Mouse (Mus musculus) hindbrain, postnatal 0 days (tissue): Measurements from ENCODE around the gene Tenm4. TPM values are rescaled to one million over a fixed set of nuclear protein-coding genes. Genes with fewer than 3 reads are reported as not detected.

Experiments used
- ATAC-seq: fragments of 200-750 bp; cut with Nextera tagmentation; 2 replicates; pipeline ENCODE4 v1.8.0; 2017; ENCODE audit warnings: mild to moderate bottlenecking, moderate TSS enrichment, moderate library complexity
- DNase-seq: peaks from one replicate; pipeline ENCODE4 v3.0.0-alpha.2; 2015; ENCODE audit warnings: low spot score
- H3K27ac ChIP-seq: fragments of 300-500 bp; sonication (generic); 2 replicates; pipeline ENCODE4 v1.5.1; 2014; ENCODE audit warnings: mild to moderate bottlenecking
- H3K27me3 ChIP-seq: fragments of 300-500 bp; sonication (generic); 2 replicates; pipeline ENCODE4 v1.6.1; 2014; ENCODE audit warnings: low read length, mixed read lengths; ENCODE audit not compliant: insufficient read depth
- H3K36me3 ChIP-seq: fragments of 300-500 bp; sonication (generic); 2 replicates; pipeline ENCODE4 v1.6.1; 2014; ENCODE audit warnings: low read length, mixed read lengths; ENCODE audit not compliant: insufficient read depth
- H3K4me1 ChIP-seq: fragments of 300-500 bp; sonication (generic); 2 replicates; pipeline ENCODE4 v1.6.1; 2014; ENCODE audit warnings: antibody characterized with exemption, low read length, mixed read lengths; ENCODE audit not compliant: insufficient read depth
- H3K4me2 ChIP-seq: fragments of 300-500 bp; sonication (generic); 2 replicates; pipeline ENCODE4 v1.6.1; 2014; ENCODE audit warnings: low read depth, mild to moderate bottlenecking, low read length, moderate library complexity, mixed read lengths
- H3K4me3 ChIP-seq: fragments of 300-500 bp; sonication (generic); 2 replicates; pipeline ENCODE4 v1.5.1; 2014; ENCODE audit warnings: low read length
- H3K9ac ChIP-seq: fragments of 300-500 bp; sonication (generic); replicated peaks from 2 replicates; pipeline ENCODE4 v1.6.1; 2014; ENCODE audit warnings: mild to moderate bottlenecking, low read length, moderate library complexity, mixed read lengths
- H3K9me3 ChIP-seq: fragments of 300-500 bp; sonication (generic); 2 replicates; pipeline ENCODE4 v1.6.1; 2016; ENCODE audit warnings: low read length, mixed read lengths
- CTCF ChIP-seq: IDR thresholded peaks from 2 replicates; pipeline ENCODE4 v1.5.1; 2016; ENCODE audit warnings: antibody characterized with exemption, control low read depth, low read depth
- WGBS: fragments of 180-500 bp; shearing (Covaris S2); extraction: QIAGEN DNeasy Blood & Tissue Kit; methylation state at CpG from one replicate; pipeline ENCODE4 v1.1.7; 2014; 5-methylcytosine and 5-hydroxymethylcytosine counted together
- polyA plus RNA-seq: library from polyadenylated mRNA; unstranded; fragments of >200 nt; fragmentation: Nextera tagmentation; extraction: Ambion mirVana; gene quantifications from 2 replicates; pipeline ENCODE4 v1.2.1, GENCODE M21; 2015
- total RNA-seq: library from RNA; depleted of rRNA; stranded (reverse); fragments of >200 nt; gene quantifications from 2 replicates; pipeline ENCODE4 v1.2.3, GENCODE M21; 2014

The Tenm4 gene
- total and polyA plus RNA-seq, 2 experiments from 2014 or later, result 24.1 to 49.7 TPM

GRCm38 (mm10) chr7:96280795-96281194, 109.7 kb downstream of the Tenm4 start:
- WGBS, result 51% methylated on average over 4 of the region's 4 CpGs

GRCm38 (mm10) chr7:96290576-96290975, 119.5 kb downstream of the Tenm4 start:
- WGBS, result 21% methylated on average over 2 of the region's 2 CpGs

More at GRCm38 (mm10) chr7:96280795-96281194, 109.7 kb downstream of the Tenm4 start:
- Histone ChIP-seq H3K27ac (no peak overlapping the region), H3K27me3 (no peaks in the 10 kb centered on the region), H3K4me1 (no peaks in the 10 kb centered on the region), H3K36me3 (no peaks in the 10 kb centered on the region), H3K9ac (no peak overlapping the region), H3K4me2 (no peak overlapping the region), H3K4me3 (no peak overlapping the region), H3K9me3 (no peaks in the 10 kb centered on the region)
- ATAC-seq (no peak), DNase-seq (no peak)
- TF ChIP-seq CTCF, result no peak

GRCm38 (mm10) chr7:96295959-96296358, 124.9 kb downstream of the Tenm4 start:
- ATAC-seq, result no peak
- no peaks in the 10 kb centered on the region for H3K9me3 ChIP-seq
- no peak for TF ChIP-seq CTCF
- H3K4me1 ChIP-seq, result no peaks in the 10 kb centered on the region
- no peak for DNase-seq
- no peaks in the 10 kb centered on the region for H3K27me3 ChIP-seq
- no peak overlapping the region for H3K4me2 ChIP-seq
- H3K4me3 ChIP-seq, result no peak overlapping the region
- H3K27ac ChIP-seq, result no peak overlapping the region
- no peak overlapping the region for H3K9ac ChIP-seq
- whole genome bisulfite sequencing, result 97% methylated on average over 5 of the region's 5 CpGs
- no peaks in the 10 kb centered on the region for H3K36me3 ChIP-seq

More at GRCm38 (mm10) chr7:96290576-96290975, 119.5 kb downstream of the Tenm4 start:
- peak; percentile 77 for ATAC-seq
- Histone ChIP-seq H3K36me3 (no peaks in the 10 kb centered on the region), H3K27me3 (no peaks in the 10 kb centered on the region), H3K4me1 (no peaks in the 10 kb centered on the region), H3K4me2 (no peak overlapping the region), H3K9ac (no peak overlapping the region), H3K4me3 (no peak overlapping the region), H3K9me3 (no peaks in the 10 kb centered on the region), H3K27ac (no peak overlapping the region)
- TF ChIP-seq CTCF, result no peak
- DNase-seq, result peak; percentile 65

- Histone ChIP-seq H3K27ac (no peak overlapping the region), H3K9me3 (no peaks in the 10 kb centered on the region), H3K4me3 (no peak overlapping the region), H3K36me3 (no peaks in the 10 kb centered on the region), H3K4me2 (no peak overlapping the region), H3K9ac (no peak overlapping the region), H3K27me3 (no peaks in the 10 kb centered on the region), H3K4me1 (no peaks in the 10 kb centered on the region)
- 77% methylated on average over 8 of the region's 8 CpGs for WGBS
- ATAC-seq (no peak), DNase-seq (no peak)
- no peak for TF ChIP-seq CTCF
These were observed 129.9 kb downstream of the Tenm4 start for GRCm38 (mm10) chr7:96300826-96301397.

GRCm38 (mm10) chr7:96301813-96302212, 130.8 kb downstream of the Tenm4 start:
- no peak for DNase-seq
- Histone ChIP-seq H3K4me1 (no peaks in the 10 kb centered on the region), H3K9ac (no peak overlapping the region), H3K4me2 (no peak overlapping the region), H3K4me3 (no peak overlapping the region), H3K36me3 (no peaks in the 10 kb centered on the region), H3K27me3 (no peaks in the 10 kb centered on the region), H3K27ac (no peak overlapping the region), H3K9me3 (no peaks in the 10 kb centered on the region)
- no peak for ATAC-seq
- no peak for TF ChIP-seq CTCF
- 74% methylated on average over 3 of the region's 3 CpGs for WGBS

GRCm38 (mm10) chr7:96303963-96304362, 132.9 kb downstream of the Tenm4 start:
- Histone ChIP-seq H3K9ac (no peak overlapping the region), H3K36me3 (no peaks in the 10 kb centered on the region), H3K4me2 (no peak overlapping the region), H3K27ac (no peak overlapping the region), H3K27me3 (no peaks in the 10 kb centered on the region), H3K4me1 (no peaks in the 10 kb centered on the region), H3K4me3 (no peak overlapping the region), H3K9me3 (no peaks in the 10 kb centered on the region)
- ATAC-seq (no peak), DNase-seq (no peak)
- no peak for TF ChIP-seq CTCF
- WGBS, result 51% methylated on average over 2 of the region's 2 CpGs

- H3K27ac ChIP-seq, result no peak overlapping the region
- H3K9me3 ChIP-seq, result no peaks in the 10 kb centered on the region
- 51% methylated on average over 5 of the region's 5 CpGs for WGBS
- ATAC-seq, result no peak
- no peaks in the 10 kb centered on the region for H3K36me3 ChIP-seq
- no peak for DNase-seq
- no peak for TF ChIP-seq CTCF
- no peaks in the 10 kb centered on the region for H3K4me1 ChIP-seq
- no peaks in the 10 kb centered on the region for H3K27me3 ChIP-seq
- H3K4me2 ChIP-seq, result no peak overlapping the region
- H3K4me3 ChIP-seq, result no peak overlapping the region
- H3K9ac ChIP-seq, result no peak overlapping the region
These were observed 134.4 kb downstream of the Tenm4 start for GRCm38 (mm10) chr7:96305382-96305935.
